Mouse (Mus musculus): ENCODE results near the gene Bves. TPM values are rescaled to one million over a fixed set of nuclear protein-coding genes. Genes with fewer than 3 reads are reported as not detected.

Gene Bves
- total RNA-seq, 2 experiments from 2014 or later, result 3.4 to 4.0 TPM

GRCm38 (mm10) chr10:45356091-45356490 lies 20.5 kb downstream of the Bves start:
- no peak for DNase-seq

- no peak for DNase-seq
Measured at GRCm38 (mm10) chr10:45363396-45363795, 27.8 kb downstream of the Bves start.

- no peak for DNase-seq
Measured at GRCm38 (mm10) chr10:45366987-45367705, 31.6 kb downstream of the Bves start.

GRCm38 (mm10) chr10:45369639-45370038 lies 34.1 kb downstream of the Bves start:
- DNase-seq, result no peak

GRCm38 (mm10) chr10:45370545-45370944 lies 35.0 kb downstream of the Bves start:
- DNase-seq, result no peak

GRCm38 (mm10) chr10:45372994-45373692 lies 37.6 kb downstream of the Bves start:
- peak; percentile 28 to 54 for DNase-seq

GRCm38 (mm10) chr10:45378269-45378668 lies 42.7 kb downstream of the Bves start:
- no peak for DNase-seq

- DNase-seq, result no peak
Measured at GRCm38 (mm10) chr10:45381937-45382636, 46.5 kb downstream of the Bves start.

- no peak for DNase-seq
Measured at GRCm38 (mm10) chr10:45382637-45382958, 47.0 kb downstream of the Bves start.

- DNase-seq, result no peak
Measured at GRCm38 (mm10) chr10:45398211-45398610, 62.6 kb downstream of the Bves start.

- DNase-seq, result no peak
Measured at GRCm38 (mm10) chr10:45399702-45400243, 64.2 kb downstream of the Bves start.

GRCm38 (mm10) chr10:45410624-45411341 lies 75.2 kb downstream of the Bves start:
- DNase-seq, result no peak

GRCm38 (mm10) chr10:45411741-45412140 lies 76.2 kb downstream of the Bves start:
- no peak for DNase-seq

GRCm38 (mm10) chr10:45412144-45412543 lies 76.6 kb downstream of the Bves start:
- no peak for DNase-seq

Other genes with a start within 250 kb of the Bves start
- gene Popdc3, start 157.7 kb upstream of the Bves start, total RNA-seq (2021), result 1 to 10 TPM; 6.9 TPM
- gene Lin28b, start 150.6 kb downstream of the Bves start, total RNA-seq (2021), result 1 to 10 TPM in 1 of 2 experiments, under 1 TPM in 1; 0.97 to 1.9 TPM
- gene Hace1, start 242.1 kb downstream of the Bves start, total RNA-seq (2021), result 10 to 100 TPM; 41.8 to 44.1 TPM

Data from layer of hippocampus, postnatal 36 days (tissue).